Mouse (Mus musculus) neural tube, embryonic 11.5 days (tissue): ENCODE data around the gene Fam92b. TPM values are rescaled to one million over a fixed set of nuclear protein-coding genes. Genes with fewer than 3 reads are reported as not detected.

Experiments
- ATAC-seq: fragments of 200-750 bp; cut with Nextera tagmentation; 2 replicates; pipeline ENCODE4 v1.8.0; 2017; ENCODE audit warnings: moderate number of reproducible peaks, mild to moderate bottlenecking, moderate TSS enrichment, moderate library complexity; ENCODE audit not compliant: insufficient read depth, low FRiP score, low TSS enrichment
- DNase-seq: peaks from one replicate; pipeline ENCODE4 v3.0.0-alpha.2; 2015; ENCODE audit warnings: low spot score
- H3K27ac ChIP-seq: fragments of 300-500 bp; sonication (generic); 2 replicates; pipeline ENCODE4 v1.5.1; 2014; ENCODE audit warnings: low read depth, mild to moderate bottlenecking, low read length
- H3K27me3 ChIP-seq: fragments of 300-500 bp; sonication (generic); 2 replicates; pipeline ENCODE4 v1.6.1; 2014; ENCODE audit warnings: mild to moderate bottlenecking, low read length, mixed read lengths; ENCODE audit not compliant: control insufficient read depth, insufficient read depth
- H3K36me3 ChIP-seq: fragments of 300-500 bp; sonication (generic); 2 replicates; pipeline ENCODE4 v1.6.1; 2014; ENCODE audit warnings: mild to moderate bottlenecking, low read length, moderate library complexity, mixed read lengths; ENCODE audit not compliant: control insufficient read depth, insufficient read depth
- H3K4me1 ChIP-seq: fragments of 300-500 bp; sonication (generic); 2 replicates; pipeline ENCODE4 v1.6.1; 2014; ENCODE audit warnings: low read length, mixed read lengths; ENCODE audit not compliant: control insufficient read depth, insufficient read depth
- H3K4me2 ChIP-seq: fragments of 300-500 bp; sonication (generic); 2 replicates; pipeline ENCODE4 v1.6.1; 2014; ENCODE audit warnings: low read depth, mild to moderate bottlenecking, moderate library complexity
- H3K4me3 ChIP-seq: fragments of 300-500 bp; sonication (generic); 2 replicates; pipeline ENCODE4 v1.5.1; 2014; ENCODE audit warnings: low read depth, low read length
- H3K9ac ChIP-seq: fragments of 300-500 bp; sonication (generic); 2 replicates; pipeline ENCODE4 v1.6.1; 2014; ENCODE audit warnings: mild to moderate bottlenecking, low read length
- H3K9me3 ChIP-seq: fragments of 300-500 bp; sonication (generic); 2 replicates; pipeline ENCODE4 v1.6.1; 2016; ENCODE audit warnings: low read length; ENCODE audit not compliant: control insufficient read depth
- WGBS: fragments of 180-500 bp; shearing (Covaris S2); extraction: QIAGEN DNeasy Blood & Tissue Kit; methylation state at CpG from one replicate; pipeline ENCODE4 v1.1.7; 2014; 5-methylcytosine and 5-hydroxymethylcytosine counted together
- polyA plus RNA-seq: library from polyadenylated mRNA; unstranded; fragments of >200 nt; fragmentation: Nextera tagmentation; extraction: Ambion mirVana; gene quantifications from 2 replicates; pipeline ENCODE4 v1.2.1, GENCODE M21; 2014

Gene Fam92b
- polyA plus RNA-seq, 1 experiment from 2014 or later, result 0.90 TPM

GRCm38 (mm10) chr8:120151151-120151550, 26.1 kb downstream of the Fam92b start:
- H3K4me1 ChIP-seq, result no peaks in the 10 kb centered on the region

GRCm38 (mm10) chr8:120150028-120150427, 27.2 kb downstream of the Fam92b start:
- Histone ChIP-seq H3K4me2 (no peak overlapping the region), H3K9me3 (no peaks in the 10 kb centered on the region), H3K36me3 (no peaks in the 10 kb centered on the region), H3K9ac (no peak overlapping the region), H3K4me1 (no peaks in the 10 kb centered on the region), H3K27ac (no peak overlapping the region), H3K4me3 (no peak overlapping the region), H3K27me3 (no peaks in the 10 kb centered on the region)
- ATAC-seq, result no peak
- no peak for DNase-seq
- WGBS, result 59% methylated on average over 12 of the region's 12 CpGs

More at GRCm38 (mm10) chr8:120151151-120151550, 26.1 kb downstream of the Fam92b start:
- Histone ChIP-seq H3K27me3 (no peaks in the 10 kb centered on the region), H3K9me3 (no peaks in the 10 kb centered on the region), H3K4me2 (no peak overlapping the region), H3K4me3 (no peak overlapping the region), H3K27ac (no peak overlapping the region), H3K9ac (no peak overlapping the region), H3K36me3 (no peaks in the 10 kb centered on the region)
- WGBS, result 59% methylated on average over 9 of the region's 9 CpGs
- ATAC-seq, result no peak
- DNase-seq, result no peak

- ATAC-seq (no peak), DNase-seq (no peak)
- Histone ChIP-seq H3K36me3 (no peaks in the 10 kb centered on the region), H3K9ac (no peak overlapping the region), H3K4me1 (peaks cover 11% of the 10 kb centered on the region), H3K4me3 (no peak overlapping the region), H3K27ac (no peak overlapping the region), H3K27me3 (no peaks in the 10 kb centered on the region), H3K9me3 (no peaks in the 10 kb centered on the region), H3K4me2 (no peak overlapping the region)
- WGBS, result 86% methylated on average over 1 of the region's 1 CpGs
Measured at GRCm38 (mm10) chr8:120146051-120146450, 31.2 kb downstream of the Fam92b start.

GRCm38 (mm10) chr8:120144652-120145301, 32.5 kb downstream of the Fam92b start:
- Histone ChIP-seq H3K9ac (no peak overlapping the region), H3K36me3 (no peaks in the 10 kb centered on the region), H3K27ac (peak overlapping the region; percentile 24), H3K4me2 (no peak overlapping the region), H3K4me1 (peaks cover 11% of the 10 kb centered on the region), H3K9me3 (no peaks in the 10 kb centered on the region), H3K4me3 (no peak overlapping the region), H3K27me3 (no peaks in the 10 kb centered on the region)
- no peak for ATAC-seq
- DNase-seq, result no peak
- 58% methylated on average over 12 of the region's 12 CpGs for WGBS

GRCm38 (mm10) chr8:120143911-120144651, 33.2 kb downstream of the Fam92b start:
- 56% methylated on average over 15 of the region's 15 CpGs for WGBS
- Histone ChIP-seq H3K4me3 (no peak overlapping the region), H3K27ac (peak overlapping the region; percentile 24), H3K4me2 (no peak overlapping the region), H3K9ac (peak overlapping the region; percentile 31; the same call in 1 of the 2 replicates), H3K4me1 (peaks cover 11% of the 10 kb centered on the region), H3K9me3 (no peaks in the 10 kb centered on the region), H3K36me3 (no peaks in the 10 kb centered on the region), H3K27me3 (no peaks in the 10 kb centered on the region)
- ATAC-seq, result no peak
- no peak for DNase-seq

GRCm38 (mm10) chr8:120140769-120141168, 36.5 kb downstream of the Fam92b start:
- Histone ChIP-seq H3K27ac (no peak overlapping the region), H3K9me3 (no peaks in the 10 kb centered on the region), H3K4me3 (no peak overlapping the region), H3K36me3 (no peaks in the 10 kb centered on the region), H3K27me3 (no peaks in the 10 kb centered on the region), H3K9ac (no peak overlapping the region), H3K4me2 (no peak overlapping the region), H3K4me1 (peaks cover 11% of the 10 kb centered on the region)
- ATAC-seq (no peak), DNase-seq (no peak)
- 79% methylated on average over 3 of the region's 3 CpGs for WGBS

GRCm38 (mm10) chr8:120138958-120139357, 38.3 kb downstream of the Fam92b start:
- peaks cover 1% of the 10 kb centered on the region; the same call in 1 of the 2 replicates for H3K4me1 ChIP-seq
- no peak overlapping the region for H3K4me3 ChIP-seq
- no peak overlapping the region for H3K27ac ChIP-seq
- no peak overlapping the region for H3K9ac ChIP-seq
- WGBS, result 36% methylated on average over 2 of the region's 2 CpGs
- DNase-seq (no peak), ATAC-seq (no peak)
- H3K4me2 ChIP-seq, result no peak overlapping the region
- H3K36me3 ChIP-seq, result no peaks in the 10 kb centered on the region
- no peaks in the 10 kb centered on the region for H3K9me3 ChIP-seq
- H3K27me3 ChIP-seq, result no peaks in the 10 kb centered on the region

GRCm38 (mm10) chr8:120136618-120137017, 40.6 kb downstream of the Fam92b start:
- Histone ChIP-seq H3K4me1 (no peaks in the 10 kb centered on the region; the same call in 1 of the 2 replicates), H3K9ac (no peak overlapping the region), H3K4me3 (no peak overlapping the region), H3K27me3 (no peaks in the 10 kb centered on the region), H3K4me2 (no peak overlapping the region), H3K27ac (no peak overlapping the region), H3K36me3 (no peaks in the 10 kb centered on the region), H3K9me3 (no peaks in the 10 kb centered on the region)
- ATAC-seq (no peak), DNase-seq (no peak)
- 63% methylated on average over 7 of the region's 7 CpGs for WGBS

- Histone ChIP-seq H3K9me3 (no peaks in the 10 kb centered on the region), H3K36me3 (no peaks in the 10 kb centered on the region), H3K27me3 (no peaks in the 10 kb centered on the region), H3K4me1 (no peaks in the 10 kb centered on the region; the same call in 1 of the 2 replicates), H3K9ac (no peak overlapping the region), H3K27ac (no peak overlapping the region), H3K4me2 (no peak overlapping the region), H3K4me3 (no peak overlapping the region)
- 90% methylated on average over 7 of the region's 7 CpGs for WGBS
- ATAC-seq (no peak), DNase-seq (no peak)
Measured at GRCm38 (mm10) chr8:120135687-120136086, 41.6 kb downstream of the Fam92b start.
